Mouse (Mus musculus) gastrocnemius, adult 18-20 months (tissue): ENCODE results near the gene Kctd21. TPM values are rescaled to one million over a fixed set of nuclear protein-coding genes. Genes with fewer than 3 reads are reported as not detected.
A peak's percentile ranks its signal among the peaks of the same experiment; 100 is the strongest.

Experiments
- DNase-seq: peaks from one replicate; pipeline ENCODE4 v3.0.0; 2021; ENCODE audit warnings: low spot score
- total RNA-seq, 2 experiments: library from RNA; stranded (reverse); gene quantifications; 2 replicates each; pipeline ENCODE4 v1.2.3; 2021

The Kctd21 gene
- total RNA-seq, 2 experiments from 2014 or later = 4.1 to 4.4 TPM

DNA sequence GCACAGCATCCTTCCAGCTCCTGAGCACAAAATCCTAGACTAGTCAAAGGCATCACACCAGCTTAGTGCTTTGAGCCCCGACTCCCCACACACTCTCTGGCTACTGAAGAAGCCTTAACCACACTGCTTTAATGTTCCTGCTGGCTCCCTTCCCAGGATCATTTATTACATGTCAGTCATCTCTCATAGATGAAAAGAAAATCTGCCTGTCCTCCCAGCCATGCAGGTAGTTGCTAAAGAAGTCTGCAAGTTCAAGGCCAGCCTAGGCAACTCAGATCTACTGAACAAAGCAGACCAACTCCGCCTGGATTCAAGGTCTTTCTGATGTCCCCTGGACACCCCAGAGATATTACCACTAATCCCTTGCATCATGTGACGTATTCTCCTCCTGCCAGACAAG is 14.4 kb upstream of the Kctd21 start:
- DNase-seq = no peak

DNA sequence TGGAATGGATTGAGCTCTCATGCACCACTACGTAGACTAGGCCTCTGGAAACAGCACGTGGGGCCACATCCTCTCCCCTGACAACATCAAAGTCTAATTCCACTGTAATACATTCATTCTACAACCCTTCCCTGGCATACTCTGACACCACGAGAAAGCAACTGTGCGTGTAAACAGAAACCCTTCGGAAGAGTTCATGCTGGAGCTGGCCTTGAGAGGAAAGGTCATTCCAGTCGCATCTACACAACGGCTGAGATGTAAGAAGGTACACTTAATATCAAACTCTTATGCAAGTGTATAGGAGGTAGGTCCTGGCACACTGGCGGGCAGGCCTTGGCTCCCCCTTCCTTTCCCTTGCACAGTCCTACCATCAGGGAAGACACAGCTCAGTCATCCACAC is 7.8 kb upstream of the Kctd21 start:
- DNase-seq = no peak

DNA sequence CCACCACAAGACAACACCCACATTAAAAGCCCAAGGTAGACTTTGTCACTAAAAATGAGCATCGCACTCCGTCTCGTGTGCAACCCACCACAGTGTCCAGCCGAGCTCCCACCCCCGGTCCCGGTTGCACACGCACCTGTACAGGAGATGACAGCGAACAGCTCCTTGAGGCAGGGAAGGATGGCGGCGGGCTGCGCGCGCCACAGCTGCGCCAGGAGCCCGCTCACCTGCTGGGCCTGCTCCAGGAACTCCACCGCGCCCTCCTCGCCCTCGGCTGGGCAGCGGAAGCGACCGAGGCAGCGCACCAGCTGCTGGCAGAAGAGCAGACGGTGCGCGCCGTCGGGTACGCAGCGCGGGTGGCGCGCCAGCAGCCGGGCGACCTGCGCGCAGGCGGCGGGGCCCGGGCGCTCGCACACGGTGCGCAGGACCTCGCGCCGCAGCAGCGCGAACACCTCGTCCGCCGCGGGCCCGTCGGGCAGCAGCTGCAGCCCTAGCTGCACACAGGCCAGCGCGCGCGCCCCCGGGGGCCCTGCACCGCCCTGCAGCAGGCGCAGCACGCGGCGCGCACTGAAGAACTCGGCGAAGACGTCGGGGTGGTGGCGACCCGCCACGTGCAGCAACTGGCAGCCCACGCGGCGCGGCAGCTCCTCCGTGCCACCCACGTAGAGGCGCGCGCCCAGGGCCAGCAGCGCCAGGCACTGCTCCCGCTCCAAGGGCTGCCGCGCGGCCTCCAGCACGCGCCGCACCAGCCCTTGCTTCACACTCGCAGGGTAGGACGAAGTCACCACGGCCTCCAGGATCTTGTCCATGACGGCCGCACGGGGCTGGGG is 6.8 kb upstream of the Kctd21 start:
- DNase-seq = no peak

DNA sequence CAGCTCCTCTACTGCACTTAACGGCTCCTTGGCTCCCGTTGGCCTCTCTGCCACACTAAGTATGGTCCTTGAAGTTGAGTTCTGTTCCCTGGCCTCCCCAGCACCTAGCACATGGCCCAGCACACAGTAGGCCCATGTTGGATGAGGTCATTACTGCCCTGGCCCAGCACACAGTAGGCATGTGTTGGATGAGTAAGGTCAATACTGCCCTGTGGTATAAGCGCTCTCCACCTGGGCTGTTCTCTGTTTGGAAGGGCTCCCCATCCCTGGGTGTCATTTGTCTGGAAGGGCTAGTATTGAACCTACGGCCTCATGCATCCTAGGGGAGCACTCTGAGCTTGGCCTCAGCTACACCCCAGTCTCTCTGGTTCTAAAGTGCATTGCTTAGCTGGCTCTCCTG is 4.8 kb upstream of the Kctd21 start:
- DNase-seq = no peak

DNA sequence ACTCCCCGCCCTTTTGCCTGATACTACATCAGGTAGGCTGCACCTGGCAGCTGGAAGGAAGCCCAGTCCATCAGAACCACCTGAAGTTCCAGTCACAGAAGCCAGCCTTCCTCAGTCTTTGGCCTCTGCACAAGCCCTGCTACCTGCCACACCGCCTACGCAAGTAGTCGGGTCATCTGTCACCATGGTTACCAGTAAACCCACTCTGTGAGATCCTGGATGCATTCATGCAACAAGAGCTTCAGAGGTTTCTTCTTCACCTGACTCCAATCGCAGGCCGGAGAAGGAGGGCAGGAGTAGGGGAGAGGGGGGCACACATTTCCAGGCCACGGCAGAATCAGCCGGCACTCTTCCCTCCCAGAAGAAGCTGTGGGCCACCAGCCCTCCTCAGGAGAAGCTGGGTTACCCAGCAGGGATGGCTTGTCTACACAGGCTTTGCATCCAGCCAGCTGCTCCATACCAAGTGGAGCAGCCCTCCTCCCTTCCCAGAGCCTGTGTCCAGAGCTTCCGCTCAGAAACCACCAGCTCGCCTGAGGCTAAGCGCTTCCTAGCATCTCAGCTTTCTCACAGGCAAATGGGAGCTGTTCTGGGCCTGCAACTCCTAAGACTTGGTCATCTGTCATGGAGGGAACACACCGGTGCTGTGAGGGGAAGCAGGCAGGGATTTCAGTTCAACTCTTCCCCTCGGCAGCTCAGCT is 3.1 kb upstream of the Kctd21 start:
- no peak for DNase-seq

DNA sequence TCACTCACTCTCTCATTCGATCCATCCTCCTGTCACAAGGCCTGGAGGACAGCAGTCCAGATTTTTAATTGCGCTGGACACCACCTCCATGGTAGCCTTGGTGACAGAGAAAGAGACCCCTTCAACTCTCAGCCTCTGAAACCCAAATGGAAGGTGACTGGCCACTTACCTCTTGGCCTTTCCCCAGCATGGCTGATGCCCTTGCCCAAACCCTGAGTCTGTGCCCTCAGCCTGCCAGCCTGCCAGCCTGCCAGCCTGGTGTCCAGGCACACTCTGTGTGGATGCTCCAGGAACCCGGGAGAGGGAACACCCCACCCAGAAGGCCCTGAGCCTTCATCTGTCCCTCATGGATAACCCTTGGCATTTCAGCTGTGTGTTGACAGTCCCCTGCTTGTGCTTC is 2.5 kb upstream of the Kctd21 start:
- DNase-seq = no peak

DNA sequence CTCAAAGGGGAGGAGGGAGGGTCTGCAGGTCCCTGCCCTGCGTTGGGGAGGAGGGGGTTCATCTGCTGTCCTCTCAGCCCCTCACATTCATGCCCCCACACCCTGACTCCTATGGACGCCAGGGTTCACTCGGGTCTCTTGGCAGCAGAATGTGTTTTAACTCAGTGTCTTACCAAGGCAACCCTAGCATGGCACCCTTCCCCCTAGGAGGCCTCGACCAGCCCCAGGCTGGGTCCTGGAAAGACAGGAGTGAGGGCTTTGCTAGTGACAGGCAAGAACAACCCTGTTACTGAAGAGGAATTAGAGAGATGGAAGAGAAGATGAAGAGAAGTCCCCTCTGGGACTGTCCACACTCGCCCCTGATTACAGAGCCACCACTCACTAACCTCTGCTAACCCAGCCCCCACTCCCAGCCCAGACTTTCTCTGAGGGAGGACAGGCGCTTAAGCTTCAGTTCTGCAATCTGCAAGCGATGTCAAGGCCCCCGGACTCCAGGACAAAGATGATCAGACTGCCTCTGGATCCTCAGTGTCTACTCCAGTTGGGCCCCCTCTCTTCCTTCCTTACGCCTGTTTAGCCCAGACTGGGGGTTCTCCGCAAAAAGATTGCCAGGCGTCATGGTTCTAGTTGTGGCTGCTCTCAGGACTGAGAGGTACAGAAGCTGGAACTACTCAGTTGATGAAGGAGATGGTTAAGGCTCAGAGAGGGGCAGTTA is 1.0 kb upstream of the Kctd21 start:
- no peak for DNase-seq

DNA sequence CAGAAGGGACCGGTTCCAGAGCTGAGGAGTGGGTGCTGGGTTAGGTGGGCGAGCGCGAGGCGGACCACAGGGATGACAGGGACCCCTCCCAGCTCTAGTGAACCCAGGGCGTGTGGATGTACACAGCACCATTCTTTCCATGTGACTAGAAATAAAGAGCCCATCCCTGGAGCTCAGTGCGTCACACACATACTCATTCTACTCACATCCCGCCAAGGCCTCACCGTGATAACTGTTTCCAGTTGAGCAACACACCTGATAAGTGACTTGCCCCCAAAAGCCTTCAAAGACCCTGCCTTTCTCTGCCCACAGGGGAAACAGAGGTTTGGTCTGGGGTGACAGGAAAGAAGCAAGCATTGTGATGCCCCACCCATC is 527 bp downstream of the Kctd21 start:
- no peak for DNase-seq

DNA sequence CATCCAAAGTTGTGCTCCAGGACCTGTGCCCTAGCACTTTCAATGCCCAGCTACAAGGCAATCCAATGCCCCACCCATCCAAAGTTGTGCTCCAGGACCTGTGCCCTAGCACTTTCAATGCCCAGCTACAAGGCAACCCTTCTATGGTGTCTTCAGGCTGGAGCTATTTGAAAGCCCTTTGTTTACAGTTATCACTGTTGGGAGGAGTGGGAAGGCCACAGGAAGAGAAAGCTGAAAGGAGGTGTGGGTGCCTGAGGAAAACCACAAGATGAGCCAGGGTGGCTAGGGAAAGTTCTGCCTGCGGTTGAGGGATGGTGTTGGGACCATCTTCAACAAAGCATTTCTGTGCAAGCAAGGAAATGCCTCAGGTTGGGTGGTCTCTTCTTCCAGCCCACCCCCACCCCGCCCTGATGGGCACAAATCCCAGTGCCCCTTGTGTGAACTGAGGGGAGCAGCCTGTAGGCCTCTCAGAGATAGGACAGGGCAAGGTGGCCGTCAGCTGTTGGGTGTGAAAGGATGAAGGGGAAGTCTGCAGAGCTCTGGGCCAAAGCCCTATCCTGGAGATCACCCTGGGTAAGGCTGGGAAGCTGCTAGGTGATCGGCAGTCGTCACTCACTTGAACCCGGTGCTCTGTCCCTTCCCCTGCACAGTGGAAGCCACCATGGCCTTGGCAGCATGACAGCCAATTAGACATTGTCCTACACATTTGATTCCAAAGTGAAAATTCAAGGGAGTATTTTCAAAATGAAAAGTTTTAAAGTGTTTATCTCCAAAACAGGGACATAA is 1.2 kb downstream of the Kctd21 start:
- no peak for DNase-seq

DNA sequence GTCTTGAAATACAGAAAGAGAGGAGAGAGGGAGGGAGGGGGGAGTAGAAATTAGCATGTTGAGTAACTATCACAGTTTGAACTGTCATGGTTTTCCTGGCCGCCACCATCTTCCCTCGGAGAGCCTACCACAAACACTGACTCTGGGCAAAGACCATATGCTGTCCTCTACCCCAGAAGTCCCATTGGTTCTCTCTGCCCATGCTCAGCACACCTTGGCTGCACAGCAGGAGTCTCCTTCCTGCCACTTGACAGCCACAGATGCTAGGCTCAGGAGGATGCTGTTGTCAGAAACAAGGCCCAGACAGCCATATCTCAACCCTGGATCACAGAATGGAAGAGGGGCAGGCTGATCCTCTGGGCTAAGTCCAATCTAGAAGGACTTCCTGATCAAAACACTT is 2.3 kb downstream of the Kctd21 start:
- no peak for DNase-seq

DNA sequence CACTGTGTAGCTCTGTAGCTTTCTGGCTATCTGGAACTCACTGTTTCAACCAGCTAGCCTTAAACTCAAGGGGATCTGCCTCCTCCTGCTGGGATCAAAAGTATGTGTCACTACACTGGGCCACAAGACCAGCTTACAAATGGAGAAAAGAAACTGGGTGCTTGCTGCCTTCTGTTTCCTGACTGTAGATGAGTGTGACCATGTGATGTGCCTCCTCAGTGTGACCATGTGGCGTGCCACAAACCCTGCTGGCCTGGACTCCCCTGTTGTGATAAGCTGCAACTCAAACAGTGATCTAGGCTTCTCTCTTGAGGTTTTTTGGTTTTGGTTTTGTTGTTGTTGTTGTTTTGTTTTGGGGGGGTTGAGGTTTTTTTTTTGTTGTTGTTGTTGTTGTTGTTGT is 4.6 kb downstream of the Kctd21 start:
- no peak for DNase-seq

DNA sequence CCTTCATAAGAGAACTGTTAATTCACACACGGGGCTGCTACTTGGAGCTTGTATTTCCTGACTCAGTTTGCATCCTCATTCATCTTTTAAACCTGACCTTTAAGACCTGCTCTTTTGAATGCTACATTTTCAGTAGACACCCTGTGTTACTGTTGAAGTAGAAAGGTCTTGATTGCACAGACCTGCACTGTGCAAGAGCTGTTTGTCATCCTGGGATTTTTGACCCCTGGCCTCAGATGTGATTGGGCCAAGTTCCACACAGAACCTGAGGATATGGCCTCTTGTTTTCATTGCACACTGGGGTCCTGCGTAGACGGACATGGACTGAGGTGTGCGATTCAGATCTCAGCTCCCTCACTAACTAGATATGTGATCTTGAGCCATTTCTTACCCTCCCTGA is 6.5 kb downstream of the Kctd21 start:
- no peak for DNase-seq

DNA sequence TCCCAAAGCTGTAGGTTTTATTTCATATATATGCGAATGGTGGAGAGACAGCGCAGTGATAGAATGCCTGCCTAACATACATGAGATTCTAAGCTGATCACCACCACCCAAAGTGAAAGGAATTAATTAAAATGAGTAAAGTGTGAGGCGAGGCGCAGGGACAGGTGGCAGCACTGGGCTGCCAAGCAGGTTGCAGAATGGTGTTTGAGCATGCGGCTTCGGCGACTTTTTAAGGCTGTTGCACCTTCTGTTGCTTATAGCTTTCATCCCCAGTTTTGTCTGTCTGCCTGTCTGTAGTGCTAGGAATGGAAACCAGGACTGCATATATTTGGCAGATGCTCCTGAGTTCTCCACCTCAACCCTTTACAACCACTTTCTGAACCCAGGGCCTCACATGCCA is 7.5 kb downstream of the Kctd21 start:
- DNase-seq = no peak

DNA sequence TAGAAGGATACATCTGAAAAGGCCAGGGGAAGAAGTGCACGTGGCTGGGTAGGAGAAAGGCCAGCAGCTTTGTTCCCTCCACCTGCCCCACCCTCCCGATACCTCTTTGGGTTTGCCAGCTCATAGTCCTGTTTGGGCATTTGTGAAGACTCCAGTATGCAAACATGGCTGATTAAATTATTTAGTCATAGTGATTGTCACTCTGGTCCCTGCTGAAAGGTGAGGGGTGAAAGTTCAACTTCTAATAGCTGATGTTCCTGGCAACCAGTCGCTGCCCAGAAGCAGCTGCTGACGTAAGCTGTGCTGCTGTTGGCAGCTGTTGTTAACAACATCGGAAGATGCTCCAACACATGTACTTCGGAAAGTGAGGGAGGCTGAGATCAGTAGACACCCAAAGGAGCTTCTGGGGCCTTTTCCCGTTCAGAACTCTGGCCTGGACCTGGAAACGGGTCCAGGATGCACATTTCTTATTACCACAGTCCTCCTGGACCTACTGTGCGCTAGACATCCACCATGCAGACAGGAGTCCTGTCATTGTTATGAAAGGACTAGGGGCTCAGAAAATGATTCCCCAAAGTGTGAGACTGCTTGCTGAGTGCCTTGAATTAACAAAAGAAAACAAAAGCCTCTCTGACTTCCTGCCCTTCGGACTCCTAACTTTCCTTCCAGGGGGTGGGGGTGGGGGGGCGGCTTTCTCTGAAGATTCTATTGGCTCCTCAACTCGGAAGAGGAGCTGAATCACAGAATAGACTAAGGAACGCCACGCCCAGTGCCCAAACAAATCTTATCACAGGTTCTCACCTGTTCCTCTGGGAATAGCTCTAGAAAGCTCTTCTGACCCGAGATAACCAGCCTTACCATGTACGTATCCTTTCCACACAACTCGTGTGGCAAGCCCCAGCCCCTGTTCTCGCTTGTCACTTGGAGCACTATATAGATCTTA is 9.1 kb downstream of the Kctd21 start:
- DNase-seq = peak; percentile 48

DNA sequence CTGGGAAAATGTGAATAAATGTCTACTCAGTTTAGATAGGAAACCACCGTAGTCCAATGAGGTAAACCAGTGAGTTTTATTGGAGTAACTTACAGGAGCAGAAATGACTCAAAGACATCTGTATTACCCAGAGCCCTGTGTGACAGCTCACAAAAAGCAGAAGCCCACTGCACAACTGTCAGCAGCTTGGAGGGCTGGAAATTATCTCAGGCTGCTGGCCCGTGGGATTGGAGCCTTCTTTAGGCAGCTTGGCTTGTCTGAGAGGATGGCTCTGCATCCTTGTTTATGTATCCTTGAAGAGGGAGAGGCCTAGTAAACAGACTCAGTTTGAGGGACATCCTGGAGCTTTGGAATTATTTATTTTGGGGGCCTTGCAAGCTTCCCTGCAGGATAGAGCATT is 10.8 kb downstream of the Kctd21 start:
- DNase-seq = no peak

DNA sequence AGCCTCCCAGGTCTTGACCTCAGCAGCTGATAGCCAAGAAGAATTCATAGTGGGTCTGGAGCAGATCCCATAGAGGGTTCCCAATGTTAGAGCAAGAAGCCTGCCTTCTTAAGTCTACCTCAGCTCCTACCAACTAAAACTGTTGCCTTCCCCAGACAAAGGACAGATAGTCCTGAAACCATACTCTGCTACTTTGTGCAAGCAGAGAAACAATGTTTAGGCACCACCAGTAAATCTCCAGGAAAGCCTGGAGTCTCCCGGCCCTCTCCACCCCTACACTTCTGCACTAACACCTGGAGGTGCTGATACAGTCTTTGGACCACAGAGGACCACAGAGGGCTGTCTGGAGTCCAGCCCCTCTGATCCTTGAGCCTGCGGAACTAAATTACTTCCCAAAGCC is 12.5 kb downstream of the Kctd21 start:
- no peak for DNase-seq

DNA sequence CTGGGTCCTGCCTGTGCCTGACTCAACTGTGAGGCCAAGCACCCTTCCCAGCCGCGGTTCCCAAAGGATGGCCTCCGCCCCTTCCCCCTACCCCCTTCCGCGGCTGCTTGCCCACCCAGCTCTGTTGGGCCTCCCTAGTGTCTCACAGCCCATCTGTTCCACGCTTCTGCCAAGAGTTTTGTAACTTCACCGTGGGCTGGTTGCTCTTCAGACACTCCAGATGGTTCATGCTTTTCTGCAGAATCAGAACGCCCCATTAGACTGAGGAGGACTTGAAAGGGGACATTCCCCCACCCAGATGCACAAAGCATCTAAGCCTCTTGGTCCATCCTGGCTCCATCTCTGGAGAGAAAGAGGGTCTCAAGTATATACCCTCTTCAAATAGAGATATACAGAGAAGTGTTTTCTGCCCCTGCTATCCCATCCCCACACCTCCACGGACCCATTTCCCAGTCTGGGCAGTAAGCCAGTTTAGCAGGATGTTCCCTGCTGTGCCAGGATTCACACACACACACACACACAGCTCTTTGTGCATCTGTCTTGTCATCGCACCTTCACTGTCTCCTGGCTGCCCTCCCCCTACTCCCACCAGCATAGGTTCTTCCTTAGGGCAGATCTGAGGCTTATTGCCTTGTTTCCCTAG is 13.2 kb downstream of the Kctd21 start:
- DNase-seq = peak; percentile 62

DNA sequence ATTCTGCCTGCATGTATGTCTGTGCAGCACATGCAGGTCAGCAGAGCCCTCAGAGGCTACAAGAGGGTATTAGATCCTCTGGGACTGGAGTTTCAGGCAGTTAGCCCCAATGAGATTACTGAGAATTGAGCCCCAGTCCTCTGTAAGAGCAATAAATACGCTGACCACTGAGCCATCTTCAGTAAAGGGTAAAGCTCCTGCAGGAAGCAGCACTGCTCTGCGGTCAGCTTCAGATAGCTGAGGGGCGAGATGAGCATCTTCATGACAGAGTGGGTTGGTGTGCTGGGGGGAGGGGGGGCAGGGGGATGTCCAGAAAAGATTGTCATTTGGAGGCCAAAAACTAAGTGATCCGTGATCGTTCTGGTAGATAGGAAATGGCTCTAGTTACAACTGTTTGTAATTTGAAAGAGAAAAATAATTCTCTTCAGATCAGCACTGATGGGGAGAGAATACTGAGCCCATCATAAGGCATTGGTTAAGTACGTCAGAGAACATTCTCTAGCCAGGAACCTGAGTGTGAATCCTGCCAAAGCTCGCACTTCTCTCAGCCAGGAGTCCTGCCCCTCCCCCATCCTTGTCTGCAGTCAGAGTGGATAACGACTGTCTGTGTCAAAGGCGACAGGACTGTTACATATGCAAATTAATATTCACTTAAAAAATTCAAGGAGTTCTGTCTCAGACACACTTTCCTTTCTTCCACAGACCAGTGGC is 14.1 kb downstream of the Kctd21 start:
- DNase-seq = no peak

DNA sequence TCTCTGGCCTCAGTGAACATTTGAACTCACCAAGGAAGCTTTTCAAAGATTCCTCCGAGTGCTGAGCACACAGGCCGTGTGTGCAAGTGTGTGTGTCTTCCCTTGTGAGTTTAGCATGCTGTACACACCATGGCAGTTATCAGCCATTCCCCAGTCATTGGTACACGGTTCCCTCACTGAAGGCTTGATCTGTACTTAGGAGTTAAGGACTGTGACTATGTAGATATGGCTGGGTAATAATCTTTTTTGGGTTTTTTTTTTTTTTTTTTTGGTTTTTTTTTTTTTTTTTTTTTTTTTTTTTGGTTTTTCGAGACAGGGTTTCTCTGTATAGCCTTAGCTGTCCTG is 14.7 kb downstream of the Kctd21 start:
- no peak for DNase-seq

DNA sequence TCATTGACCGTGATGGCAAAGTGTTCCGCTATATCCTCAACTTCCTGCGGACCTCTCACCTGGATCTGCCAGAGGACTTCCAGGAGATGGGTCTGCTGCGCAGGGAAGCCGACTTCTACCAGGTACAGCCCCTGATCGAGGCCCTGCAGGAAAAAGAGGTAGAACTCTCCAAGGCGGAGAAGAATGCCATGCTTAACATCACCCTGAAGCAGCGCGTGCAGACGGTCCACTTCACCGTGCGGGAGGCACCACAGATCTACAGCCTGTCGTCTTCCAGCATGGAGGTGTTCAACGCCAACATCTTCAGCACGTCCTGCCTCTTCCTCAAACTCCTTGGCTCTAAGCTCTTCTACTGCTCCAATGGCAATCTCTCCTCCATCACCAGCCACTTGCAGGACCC is 15.3 kb downstream of the Kctd21 start:
- DNase-seq = no peak
